ENCODE assay signal across 21 mouse cellular contexts in genomic region chr5:56434958-56435357, GRCm38 (mm10).
A peak's percentile ranks its signal among the peaks of the same experiment; 100 is the strongest.
DNase-seq lines count a peak whose midpoint lies in the region; ATAC-seq and TF ChIP-seq lines count a peak whose summit lies in the region.
"Had no signal": no experiment of that assay in that cellular context is flagged by ENCODE, and none has a peak within 500 bp of the region (broad histone marks: within the 10 kb centered on the region; RNA-seq: fewer than 3 reads in every experiment).

No protein-coding gene starts in this region.

- no peak for TF ChIP-seq CTCF in left cerebral cortex, adult 2 months (IDR thresholded peaks at IDR 0.05)

- ATAC-seq in frontal cortex, adult (ENCODE audit: low TSS enrichment) = peak; percentile 96
- ATAC-seq: activated CD4-positive, CD25-positive, alpha-beta regulatory T cell, adult 4 months; CD4-positive, CD25-positive, alpha-beta regulatory T cell, adult 4 months; Patski had no signal

- DNase-seq in frontal cortex, postnatal 25 days (ENCODE audit: low spot score in 2 of 2) = no peak
- peak; percentile 2 for DNase-seq in left cerebral cortex, adult 11 months (ENCODE audit: low spot score)
- no peak for DNase-seq in left cerebral cortex, postnatal 36 days (ENCODE audit: low spot score in 2 of 2)
- peak; percentile 3 to 31 for DNase-seq in left cerebral cortex, postnatal 25 days (ENCODE audit: low spot score in 2 of 2)
- no peak for DNase-seq in left cerebral cortex, adult 2 months (ENCODE audit: extremely low spot score in 1 of 2, low spot score in 2 of 2)
- peak; percentile 73 for DNase-seq in Muller cell, postnatal 12 days (ENCODE audit: inconsistent ontology term)
- no peak for DNase-seq in thymus, postnatal 25 days
- DNase-seq: adrenal gland, adult 2 months; adrenal gland, adult 8-10 months; adrenal gland, postnatal 10 days; adrenal gland, postnatal 14 days; adrenal gland, postnatal 25 days; adrenal gland, postnatal 36 days; B cell, adult 2 months; cerebellum, adult 11 months; cerebellum, adult 11-12 months; cerebellum, adult 18-20 months had no signal

- intact Hi-C loops in left cerebral cortex, postnatal 36 days (cut with DNase I) = no loop called here
- intact Hi-C loops in left cerebral cortex, postnatal 25 days (cut with DNase I) = no loop called here
- intact Hi-C loops in left cerebral cortex, adult 2 months (cut with DNase I) = no loop called here

- H3K27ac ChIP-seq in left cerebral cortex, adult 2 months = no peak overlapping the region

- H3K4me3 ChIP-seq in left cerebral cortex, adult 2 months = no peak overlapping the region

Comparison
In these comparisons a context has a peak if more than half of its experiments do, and no peak if none do; other contexts are left out.
1. DNase-seq: peak in left cerebral cortex, adult 11 months (single experiment), left cerebral cortex, postnatal 25 days (2 of 2) and Muller cell, postnatal 12 days (single experiment); none in frontal cortex, postnatal 25 days (0 of 2), left cerebral cortex, postnatal 36 days (0 of 2), left cerebral cortex, adult 2 months (0 of 2) and thymus, postnatal 25 days (single experiment).